Mouse (Mus musculus) gastrocnemius, adult 2 months (tissue): Measurements from ENCODE around the gene Pknox1. TPM values are rescaled to one million over a fixed set of nuclear protein-coding genes. Genes with fewer than 3 reads are reported as not detected.

Source experiments
- DNase-seq: peaks from one replicate; pipeline ENCODE4 v3.0.0; 2022
- H3K27ac ChIP-seq: fragments of 200-600 bp; 2 replicates; pipeline ENCODE4 v1.8.1; 2022; ENCODE audit warnings: mild to moderate bottlenecking
- H3K4me3 ChIP-seq: fragments of 200-600 bp; 2 replicates; pipeline ENCODE4 v1.8.1; 2022; ENCODE audit warnings: mild to moderate bottlenecking, moderate library complexity
- CTCF ChIP-seq: fragments of 200-600 bp; IDR thresholded peaks from 2 replicates; pipeline ENCODE4 v1.8.1; 2022; ENCODE audit warnings: antibody characterized with exemption, mild to moderate bottlenecking, moderate library complexity
- intact Hi-C: fragments of 180-260 bp; cut with DNase I; formaldehyde crosslinking; loops from one replicate; pipeline ENCODE4 v1.15.1; 2025
- total RNA-seq, 2 experiments: library from RNA; stranded (reverse); gene quantifications; 2 replicates each; pipeline ENCODE4 v1.2.3; 2021

The Pknox1 gene
- total RNA-seq, 2 experiments from 2014 or later: 7.0 to 7.1 TPM

DNA sequence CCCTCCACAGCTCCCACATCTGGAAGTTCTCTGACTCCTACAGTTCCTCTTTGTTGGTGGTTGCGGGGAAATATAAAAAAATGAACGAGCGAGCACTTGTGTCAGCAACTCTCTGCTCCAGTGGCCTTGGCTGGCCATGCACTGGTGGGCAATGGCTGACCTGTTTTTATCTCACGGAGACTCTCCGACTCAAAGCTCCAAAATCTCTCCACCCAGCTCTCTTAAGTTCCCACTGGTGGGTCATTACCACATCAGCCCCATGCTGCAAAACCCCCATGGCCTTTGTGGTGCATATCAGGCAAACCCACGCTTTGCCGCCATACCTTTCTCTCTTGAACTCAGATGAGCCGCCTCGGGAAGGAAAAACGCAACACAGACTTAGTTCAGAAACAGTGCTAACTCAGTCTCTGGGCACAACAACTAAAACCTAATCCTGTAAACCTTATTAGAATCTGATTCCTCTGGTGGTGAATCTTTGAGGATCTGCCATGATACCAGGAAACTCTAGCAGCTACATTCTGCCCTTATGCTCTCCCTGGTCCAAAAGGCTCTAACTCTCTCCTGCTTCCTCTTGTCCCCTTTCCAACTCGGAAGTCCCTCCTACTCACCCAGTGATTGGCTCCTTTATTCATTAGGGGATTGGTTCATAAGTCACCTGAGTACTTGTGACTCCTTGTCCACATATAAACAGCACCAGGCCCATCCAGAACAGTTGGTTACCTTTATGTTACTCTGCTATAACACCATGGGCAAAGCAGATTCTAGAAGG, 5.3 kb upstream of the Pknox1 start:
- TF ChIP-seq CTCF: no peak
- DNase-seq: no peak
- Histone ChIP-seq H3K4me3 (no peak overlapping the region), H3K27ac (no peak overlapping the region)
- intact Hi-C loops: no loop called here

DNA sequence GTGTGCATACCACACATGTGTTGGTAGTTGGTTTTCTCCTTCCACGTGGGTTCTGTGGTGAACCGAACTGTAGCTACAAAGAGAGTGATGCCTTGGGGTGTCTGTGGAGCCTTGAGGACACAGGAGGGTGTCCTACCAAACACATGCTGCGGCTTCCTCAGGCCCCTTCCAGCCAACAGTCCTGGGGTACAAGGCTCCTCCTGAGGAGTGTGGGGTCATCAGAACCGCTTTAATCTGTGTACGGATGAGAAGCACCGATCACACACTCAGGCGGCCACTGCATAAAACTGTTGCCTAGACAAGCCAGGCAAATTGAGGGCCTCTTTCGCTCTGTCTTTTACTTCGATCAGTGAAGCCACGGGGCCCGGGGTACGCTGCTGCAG, 911 bp upstream of the Pknox1 start:
- peak overlapping the region; percentile 86 for H3K4me3 ChIP-seq
- intact Hi-C loops: loop anchor here (2.0 kb wide), 2 partner anchors 43 to 51 kb away; partner anchors contain the start of gene Ndufv3
- peak overlapping the region; percentile 99 for H3K27ac ChIP-seq
- peak; percentile 44 for DNase-seq
- no peak for TF ChIP-seq CTCF

DNA sequence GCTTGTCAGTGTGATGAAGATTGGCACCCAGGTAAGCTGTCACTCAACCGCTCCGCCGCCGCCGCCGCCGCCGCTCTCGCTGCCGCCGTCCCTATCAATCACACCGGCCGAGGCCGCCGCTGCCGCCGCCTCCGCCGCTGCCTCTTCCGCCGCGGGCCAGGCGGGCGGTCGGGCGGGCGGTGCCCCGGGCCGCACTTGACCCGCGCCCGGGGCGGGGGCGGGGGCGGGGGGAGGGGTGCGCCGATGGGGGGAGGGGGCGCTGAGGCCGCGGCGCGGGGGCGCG, 265 bp downstream of the Pknox1 start:
- TF ChIP-seq CTCF: no peak
- peak overlapping the region; percentile 96 for H3K27ac ChIP-seq
- intact Hi-C loops: loop anchor here (2.0 to 5.0 kb wide), 3 partner anchors 44 to 93 kb away; partner anchors contain the start of genes Ndufv3 and U2af1
- no peak for DNase-seq
- H3K4me3 ChIP-seq: peak overlapping the region; percentile 94

DNA sequence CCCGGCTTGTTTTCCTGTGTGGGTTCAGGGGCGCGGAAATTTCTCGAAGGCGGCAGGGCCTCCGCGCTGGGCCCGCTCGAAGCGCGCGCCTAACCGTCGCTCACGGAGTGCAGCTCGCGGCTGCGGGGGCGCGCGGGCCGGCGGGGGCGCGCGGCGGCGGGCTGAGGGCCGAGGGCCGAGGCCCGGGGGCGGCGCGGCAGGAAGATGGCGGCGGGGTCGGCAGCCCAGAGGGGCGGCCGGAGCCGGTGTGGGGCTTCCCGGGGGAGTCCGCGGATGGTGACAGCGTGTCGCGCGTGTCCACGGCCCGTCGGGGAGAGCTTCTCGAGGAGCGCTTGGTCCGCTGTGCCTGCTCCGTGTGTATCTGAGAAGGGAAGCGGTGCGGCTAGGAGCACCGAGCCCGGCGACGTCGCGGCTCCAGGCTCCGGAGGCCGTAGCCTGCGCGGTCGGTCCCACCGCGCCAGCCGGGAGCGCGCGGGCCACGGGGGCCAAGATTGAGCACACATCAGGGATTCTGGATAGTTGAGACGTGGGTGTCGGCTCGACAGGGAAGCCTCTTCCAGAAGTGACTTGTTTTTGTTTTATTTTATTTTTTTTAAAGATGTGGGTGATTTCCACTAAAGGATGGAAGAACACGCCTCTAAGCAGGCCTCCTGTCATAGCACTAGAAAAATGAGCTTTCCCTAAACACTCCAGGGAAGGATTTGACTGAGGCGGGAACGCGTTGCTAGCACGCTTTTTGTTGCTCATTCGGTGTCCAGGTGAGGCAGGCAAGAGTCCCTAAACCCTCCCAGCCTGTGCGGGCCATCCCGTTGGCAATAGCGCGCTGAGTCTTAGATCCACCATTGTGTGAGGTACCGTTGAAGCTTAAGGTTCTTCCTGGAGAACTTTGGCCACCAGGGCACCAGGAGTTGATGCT, 865 bp downstream of the Pknox1 start:
- no peak for TF ChIP-seq CTCF
- DNase-seq: peak; percentile 81
- H3K4me3 ChIP-seq: peak overlapping the region; percentile 94
- intact Hi-C loops: loop anchor here (2.0 to 5.0 kb wide), 3 partner anchors 45 to 92 kb away; partner anchors contain the start of genes Ndufv3 and U2af1
- peak overlapping the region; percentile 96 for H3K27ac ChIP-seq

DNA sequence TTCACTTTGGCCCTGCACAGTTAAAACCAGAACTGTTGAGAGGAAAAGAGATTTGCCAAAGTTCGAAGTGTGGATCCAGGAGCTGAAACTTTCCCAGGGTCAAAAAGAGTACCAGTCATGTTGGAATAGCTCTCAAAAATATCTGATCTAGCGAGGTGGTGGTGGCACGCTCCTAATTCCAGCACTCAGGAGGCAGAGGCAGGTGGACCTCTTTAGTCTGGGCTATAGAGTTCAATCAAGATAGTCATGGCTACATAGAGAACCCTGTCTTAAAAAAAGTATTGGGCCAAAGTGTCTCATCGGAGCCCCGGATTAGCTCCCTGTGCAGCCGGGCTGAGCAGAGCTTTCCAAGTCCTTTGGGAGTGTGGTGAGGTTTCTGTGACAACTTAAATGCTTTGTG, 1.7 kb downstream of the Pknox1 start:
- DNase-seq: no peak
- H3K27ac ChIP-seq: peak overlapping the region; percentile 96
- TF ChIP-seq CTCF: no peak
- intact Hi-C loops: loop anchor here (5.0 kb wide), 1 partner anchor 91 kb away; the partner anchor contains the start of gene U2af1
- peak overlapping the region; percentile 94 for H3K4me3 ChIP-seq

DNA sequence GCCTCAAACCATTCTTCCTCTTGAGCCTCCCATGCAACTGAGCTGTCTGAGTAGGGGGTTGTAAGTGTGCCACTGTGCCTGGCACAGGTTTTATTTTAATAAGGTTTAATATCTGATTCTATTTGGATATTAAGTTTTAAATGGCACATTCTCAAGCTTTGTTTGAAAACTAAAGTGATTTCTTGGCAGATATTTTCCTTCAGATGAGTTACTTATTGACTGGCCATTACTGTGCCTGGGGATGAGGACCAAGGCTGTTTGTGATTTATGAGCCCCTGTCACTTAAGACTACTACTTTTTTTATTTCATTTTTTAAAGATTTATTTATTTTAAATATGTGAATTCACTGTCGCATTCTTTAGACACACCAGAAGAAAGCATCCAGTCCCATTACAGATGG, 5.2 kb downstream of the Pknox1 start:
- no peak for DNase-seq
- H3K27ac ChIP-seq: peak overlapping the region; percentile 76
- no peak for TF ChIP-seq CTCF
- intact Hi-C loops: loop anchor here (5.0 kb wide), 1 partner anchor 88 kb away; the partner anchor contains the start of gene U2af1
- no peak overlapping the region for H3K4me3 ChIP-seq

DNA sequence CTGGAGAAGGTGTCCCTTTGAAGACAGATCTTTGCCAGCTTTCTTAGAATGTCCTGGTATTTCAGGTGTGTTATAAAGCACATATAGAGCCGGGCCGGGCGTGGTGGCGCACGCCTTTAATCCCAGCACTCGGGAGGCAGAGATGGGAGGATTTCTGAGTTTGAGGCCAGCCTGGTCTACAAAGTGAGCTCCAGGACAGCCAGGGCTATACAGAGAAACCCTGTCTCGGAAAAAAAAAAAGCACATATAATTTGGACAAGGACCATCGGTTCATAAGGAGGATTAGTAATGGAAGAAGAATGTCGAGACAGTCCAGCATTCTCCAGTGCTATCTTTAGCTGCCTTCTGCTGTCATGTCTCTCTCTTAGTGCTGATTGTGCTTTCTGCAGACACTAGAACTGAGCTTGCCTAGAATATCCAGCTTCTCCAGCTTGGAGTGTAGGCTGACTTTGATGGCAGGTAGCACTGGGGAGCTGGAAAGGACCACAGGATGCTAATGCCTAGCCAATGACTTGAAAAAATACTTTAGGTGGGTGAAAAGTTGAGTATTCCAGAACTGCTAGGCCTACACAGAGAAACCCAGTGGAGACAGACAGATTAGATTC, 5.9 kb downstream of the Pknox1 start:
- intact Hi-C loops: no loop called here
- peak; percentile 50 for DNase-seq
- H3K4me3 ChIP-seq: no peak overlapping the region
- H3K27ac ChIP-seq: peak overlapping the region; percentile 76
- no peak for TF ChIP-seq CTCF

DNA sequence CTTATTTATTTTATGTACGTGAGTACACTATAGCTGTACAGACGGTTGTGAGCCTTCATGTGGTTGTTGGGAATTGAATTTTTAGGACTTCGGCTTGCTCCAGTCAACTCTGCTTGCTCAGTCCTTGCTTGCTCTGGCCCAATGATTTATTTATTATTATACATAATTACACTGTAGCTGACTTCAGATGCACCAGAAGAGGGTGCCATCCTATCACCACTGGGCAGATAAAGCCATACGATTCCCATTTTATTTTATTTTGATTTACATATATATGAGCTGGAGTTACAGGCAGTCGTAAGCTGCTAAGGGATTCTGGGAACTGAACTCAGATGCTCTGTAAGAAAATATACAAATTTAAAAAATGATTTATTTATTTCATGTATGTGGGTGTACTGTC, 7.2 kb downstream of the Pknox1 start:
- DNase-seq: no peak
- TF ChIP-seq CTCF: peak; percentile 6; the same call in 1 of the 2 replicates
- Histone ChIP-seq H3K27ac (peak overlapping the region; percentile 76; the same call in 1 of the 2 replicates), H3K4me3 (no peak overlapping the region)
- intact Hi-C loops: no loop called here

DNA sequence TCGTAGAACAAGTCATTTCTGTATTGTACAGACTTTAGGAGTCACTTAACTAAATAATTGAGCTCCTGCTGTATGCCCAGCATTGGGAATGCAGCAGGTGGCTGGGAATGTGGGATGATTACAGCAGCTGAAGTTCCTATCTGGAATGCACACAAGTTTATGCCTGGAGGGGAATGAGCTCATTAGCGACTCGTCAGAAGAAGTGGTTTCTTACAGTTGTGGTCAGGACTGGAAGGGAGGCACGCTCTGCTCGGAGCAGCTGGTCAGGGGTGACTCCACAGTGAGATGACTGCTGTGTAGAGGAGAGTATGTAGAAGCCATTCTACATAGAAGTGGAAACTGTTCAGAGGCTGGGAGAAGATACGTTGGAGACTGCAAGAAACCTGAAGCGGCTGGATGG, 10.1 kb downstream of the Pknox1 start:
- TF ChIP-seq CTCF: no peak
- no peak for DNase-seq
- H3K27ac ChIP-seq: no peak overlapping the region
- H3K4me3 ChIP-seq: no peak overlapping the region
- intact Hi-C loops: no loop called here

DNA sequence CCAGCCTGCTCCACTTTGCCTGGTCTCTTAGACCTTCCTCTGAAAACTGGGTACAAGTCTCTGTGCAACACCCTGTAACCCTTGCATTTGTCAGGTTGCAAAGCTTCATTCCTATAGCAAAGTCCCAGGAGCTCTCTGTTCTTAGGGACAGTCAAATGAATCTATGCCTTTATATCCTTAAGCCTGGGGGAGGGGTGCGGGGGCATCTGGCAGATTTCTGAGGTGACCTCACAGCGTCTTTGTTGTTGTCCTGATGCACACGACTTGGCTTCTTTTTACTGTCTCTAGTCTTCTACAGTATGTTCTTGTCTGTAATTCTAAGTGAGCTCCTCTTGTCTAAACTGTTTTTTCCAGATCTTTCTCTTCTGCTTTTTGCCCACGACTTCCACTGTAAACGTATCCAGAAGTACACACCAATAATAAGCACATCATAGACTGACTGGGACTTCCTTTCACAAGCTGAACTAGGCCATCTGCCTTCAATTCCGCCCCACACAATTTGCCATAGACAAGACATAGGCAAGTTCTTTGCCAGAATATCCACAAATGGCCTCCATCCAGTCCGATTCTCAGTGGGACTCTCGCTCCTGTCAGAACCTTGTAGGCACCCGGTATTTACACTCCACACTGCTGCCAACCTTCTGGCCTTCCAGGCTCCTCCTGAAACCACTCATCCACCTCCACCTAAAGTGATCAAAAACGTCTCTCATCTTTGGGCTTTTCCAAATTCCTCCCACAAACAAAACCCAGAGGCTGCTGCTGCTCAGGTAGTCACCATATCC, 12.1 kb downstream of the Pknox1 start:
- H3K27ac ChIP-seq: peak overlapping the region; percentile 6; the same call in 1 of the 2 replicates
- no peak overlapping the region for H3K4me3 ChIP-seq
- TF ChIP-seq CTCF: no peak
- DNase-seq: no peak
- intact Hi-C loops: no loop called here

DNA sequence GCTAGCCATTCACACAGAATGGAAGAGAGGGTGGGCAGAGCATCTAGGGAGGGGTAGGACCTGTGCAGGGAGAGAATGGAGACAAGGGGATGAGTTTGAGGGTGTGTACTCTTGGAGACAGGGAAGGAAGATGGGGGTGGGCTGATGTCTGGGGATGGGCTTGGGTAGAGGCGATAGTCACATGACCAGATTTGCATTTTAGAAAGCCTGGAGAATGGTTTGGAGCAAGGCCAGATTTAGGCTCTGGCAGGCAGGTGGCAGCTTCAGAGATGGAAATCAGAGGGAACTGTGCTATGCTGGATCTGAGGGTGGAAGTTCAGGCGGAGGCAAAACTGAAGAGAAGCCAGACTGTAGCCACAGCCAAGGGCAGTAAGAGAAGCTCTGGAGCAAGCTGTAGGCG, 15.8 kb downstream of the Pknox1 start:
- no peak for DNase-seq
- Histone ChIP-seq H3K27ac (no peak overlapping the region), H3K4me3 (no peak overlapping the region)
- TF ChIP-seq CTCF: no peak
- intact Hi-C loops: no loop called here

DNA sequence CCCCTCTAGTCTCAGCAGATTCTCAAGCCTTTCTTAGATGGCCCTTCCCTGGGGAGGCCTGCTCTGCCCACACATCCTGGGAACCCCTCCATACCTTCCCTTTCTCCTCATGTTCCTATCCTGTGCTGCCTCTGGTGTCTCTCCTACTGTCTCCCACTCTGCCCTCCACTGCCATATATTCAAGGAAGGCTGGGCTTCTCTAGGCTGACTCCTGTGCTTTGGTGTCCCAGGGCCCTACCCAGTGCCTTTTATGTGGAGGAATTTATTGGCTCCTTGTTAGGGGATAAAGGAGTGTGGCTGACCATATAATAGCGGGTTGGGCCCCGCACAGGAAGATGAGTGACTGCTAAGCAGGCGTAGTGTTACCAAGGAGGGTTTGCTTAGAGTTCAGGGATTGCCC, 18.7 kb downstream of the Pknox1 start:
- TF ChIP-seq CTCF: no peak
- no peak overlapping the region for H3K27ac ChIP-seq
- no peak for DNase-seq
- intact Hi-C loops: no loop called here
- no peak overlapping the region for H3K4me3 ChIP-seq
